Mouse (Mus musculus): ENCODE results near the gene Foxn3.
A peak's percentile ranks its signal among the peaks of the same experiment; 100 is the strongest.

Gene Foxn3

GRCm38 (mm10) chr12:99380124-99380523, 183.3 kb downstream of the Foxn3 start:
- no peak for DNase-seq

DNA sequence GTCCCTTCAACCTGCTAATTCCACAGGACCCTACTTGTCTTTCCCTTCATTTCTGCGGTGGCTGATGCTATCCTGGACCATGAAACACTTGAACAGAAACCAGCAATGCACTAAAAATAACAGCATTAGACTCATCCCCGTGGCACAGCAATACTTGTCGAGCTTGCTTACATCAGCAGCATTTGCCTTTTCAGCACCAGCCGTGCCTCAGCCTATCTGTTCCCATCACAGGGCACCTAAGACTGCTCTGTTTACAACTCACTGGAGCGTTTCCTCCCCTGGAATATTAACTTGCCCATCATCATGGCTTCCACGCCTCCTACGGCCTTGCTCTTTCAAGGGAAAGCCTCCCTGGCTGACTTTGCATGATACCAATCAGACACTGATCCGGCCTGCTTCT, 185.1 kb downstream of the Foxn3 start:
- no peak for DNase-seq

GRCm38 (mm10) chr12:99377705-99378104, 185.7 kb downstream of the Foxn3 start:
- DNase-seq = no peak

- no peak for DNase-seq
These were observed 186.3 kb downstream of the Foxn3 start for GRCm38 (mm10) chr12:99377069-99377468.

DNA sequence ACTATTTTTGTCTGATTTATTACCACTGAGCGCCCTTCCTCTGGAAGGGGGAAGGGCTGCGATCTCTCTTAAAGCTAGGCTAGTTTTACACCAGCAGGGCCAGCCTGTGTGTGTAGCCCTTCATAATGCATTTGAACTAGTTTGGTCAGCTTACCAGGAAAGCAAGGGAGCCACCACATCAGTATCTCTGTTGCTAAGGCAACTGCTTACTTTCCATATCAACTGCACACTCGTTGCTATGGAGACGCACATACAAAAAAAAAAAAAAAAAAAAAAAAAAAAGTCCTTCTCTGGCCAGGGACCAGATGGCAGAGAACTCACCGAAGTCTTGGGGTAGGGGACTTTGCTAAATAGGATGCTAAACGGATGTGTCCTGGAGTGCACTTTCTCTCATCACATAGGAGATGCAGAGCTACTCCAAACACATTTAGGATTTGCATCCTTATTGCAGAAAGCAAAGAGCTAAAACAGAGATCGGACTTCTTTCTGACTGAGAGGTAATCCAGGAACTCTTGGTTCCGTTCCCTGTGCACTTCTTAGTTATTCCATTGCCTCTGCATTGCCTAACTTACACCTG, 187.4 kb downstream of the Foxn3 start:
- no peak for DNase-seq

DNA sequence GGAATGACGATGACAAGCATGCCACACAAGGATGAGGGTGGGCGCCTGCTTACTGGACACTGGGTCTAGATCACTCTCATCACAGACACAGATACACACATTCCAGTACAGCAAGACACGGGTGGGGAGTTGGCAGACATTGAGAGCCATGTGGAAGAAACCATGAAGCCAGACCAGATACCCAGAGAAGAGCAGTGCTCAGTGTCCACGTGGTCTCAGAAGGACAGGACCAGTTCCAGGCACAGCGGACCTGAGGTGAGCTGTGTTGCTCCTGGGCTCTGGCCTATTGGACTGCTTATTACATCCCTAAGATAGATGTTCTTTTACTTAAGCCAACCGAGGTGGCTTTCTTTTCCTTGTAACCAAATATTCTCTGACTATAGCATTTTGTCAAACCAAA, 188.0 kb downstream of the Foxn3 start:
- DNase-seq = no peak

GRCm38 (mm10) chr12:99374099-99374600, 189.2 kb downstream of the Foxn3 start:
- peak; percentile 77 for DNase-seq

DNA sequence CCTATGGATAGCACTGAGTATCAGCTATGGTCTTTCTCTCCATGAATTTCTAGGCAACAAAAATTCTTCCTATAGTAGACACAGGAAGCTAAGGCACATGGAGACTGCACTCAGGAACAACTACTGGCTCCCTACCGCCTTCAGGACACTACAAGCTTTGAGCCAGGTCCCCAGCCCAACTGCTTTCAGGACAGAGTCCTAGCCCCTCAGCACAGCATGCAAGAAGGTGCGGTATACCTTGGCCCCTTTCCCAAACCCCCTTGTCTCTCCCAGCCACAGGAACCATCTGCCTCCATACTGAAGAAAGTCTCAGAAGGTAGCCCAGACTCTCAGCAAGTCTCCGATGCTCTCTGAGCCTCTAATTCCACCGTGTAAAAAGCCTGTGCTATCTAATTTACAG, 189.8 kb downstream of the Foxn3 start:
- DNase-seq = peak; percentile 48

DNA sequence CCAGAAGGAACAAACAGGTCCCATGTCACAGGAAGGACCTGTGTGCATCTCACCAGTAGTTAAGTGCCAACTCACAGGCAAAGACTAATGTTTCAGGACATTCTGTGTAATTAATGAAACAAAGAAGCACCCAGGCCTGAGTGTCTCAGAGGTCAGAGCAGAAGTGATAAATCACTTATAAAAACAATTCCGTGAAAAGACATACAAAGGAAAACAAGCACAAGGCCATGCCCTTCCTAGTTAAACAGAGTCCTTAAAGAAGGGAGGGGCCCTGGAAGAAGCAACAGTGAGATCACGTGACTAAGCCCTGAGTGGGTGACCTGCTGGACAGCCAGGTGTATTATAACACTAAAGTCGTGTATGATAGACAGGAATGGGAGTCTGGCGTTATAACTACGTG, 191.9 kb downstream of the Foxn3 start:
- DNase-seq = no peak

DNA sequence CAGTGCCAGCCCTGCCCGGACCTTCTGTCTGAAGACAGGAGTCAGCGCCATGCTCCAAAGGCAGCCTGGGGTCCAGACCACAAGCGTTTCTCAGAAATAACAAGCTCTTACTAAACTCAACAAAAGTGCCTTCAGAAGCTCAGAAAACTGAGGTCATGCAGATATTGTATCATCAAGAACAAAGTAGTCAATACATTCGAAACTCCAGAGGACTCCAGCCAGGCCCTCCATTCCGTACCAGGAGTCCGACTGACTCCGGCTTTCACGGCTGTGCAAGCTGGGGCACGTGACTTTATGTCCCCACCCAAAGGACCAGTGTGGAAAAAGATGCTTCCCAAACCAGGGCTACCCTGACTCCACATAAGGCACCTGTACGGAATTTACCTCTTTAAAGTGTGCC, 195.1 kb downstream of the Foxn3 start:
- DNase-seq = no peak

DNA sequence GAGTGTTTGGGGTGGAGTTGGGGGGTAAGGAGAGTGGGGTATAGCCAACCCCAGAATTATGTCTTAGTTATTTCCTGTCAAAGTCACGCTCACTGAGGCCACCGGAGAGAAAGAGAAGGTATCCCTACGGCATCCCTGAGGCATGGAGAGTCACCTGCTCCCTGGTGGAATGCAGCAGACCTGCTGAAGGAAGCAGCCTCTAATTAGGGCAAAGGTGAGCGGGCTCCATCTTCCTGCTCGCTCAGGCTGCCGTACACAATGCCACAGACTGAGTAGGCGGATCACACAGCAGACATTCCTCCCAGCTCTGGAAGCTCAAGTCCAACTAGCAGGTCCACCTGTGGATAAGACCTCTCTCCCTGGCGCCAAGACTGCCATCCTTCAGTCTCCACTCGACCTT, 197.4 kb downstream of the Foxn3 start:
- no peak for DNase-seq

DNA sequence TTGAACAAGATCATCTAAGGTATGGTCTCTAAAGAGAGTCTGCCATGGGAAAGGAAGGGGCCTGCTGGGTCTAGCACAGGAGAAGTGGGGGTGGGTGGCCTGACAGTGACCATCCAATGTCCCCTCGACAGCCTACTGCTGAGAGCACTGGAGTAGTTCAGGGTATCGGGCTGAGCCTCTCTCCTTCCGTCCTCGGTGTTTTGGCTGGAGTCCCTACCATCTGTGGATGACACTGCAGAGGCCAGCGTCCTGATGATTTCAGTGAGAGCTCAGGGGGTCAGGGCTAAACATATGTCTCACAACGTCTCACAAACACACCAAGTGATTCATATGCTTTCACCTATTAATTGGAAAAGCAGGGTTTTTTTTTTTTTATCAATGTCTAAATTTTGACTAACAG, 199.2 kb downstream of the Foxn3 start:
- peak; percentile 91 for DNase-seq

DNA sequence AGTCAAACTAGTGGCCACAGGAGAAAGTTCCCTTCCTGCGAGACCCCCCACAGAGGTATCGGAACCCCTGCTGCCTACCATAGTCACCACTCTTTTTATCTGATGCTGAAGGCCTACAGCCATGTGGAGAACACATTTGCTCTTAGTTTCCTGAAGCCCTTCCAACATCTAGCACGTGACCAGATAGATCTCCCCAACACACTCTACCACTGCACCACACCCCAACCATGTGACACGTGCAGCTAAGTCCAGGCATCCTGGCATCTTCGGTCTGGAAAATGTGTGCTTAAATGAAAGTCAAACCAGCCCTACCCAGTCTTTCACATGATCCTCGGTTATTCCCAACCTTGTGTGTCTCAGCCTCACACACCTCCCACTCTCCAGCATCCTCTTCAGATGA, 200.4 kb downstream of the Foxn3 start:
- no peak for DNase-seq

GRCm38 (mm10) chr12:99361752-99362132, 201.6 kb downstream of the Foxn3 start:
- DNase-seq = no peak

DNA sequence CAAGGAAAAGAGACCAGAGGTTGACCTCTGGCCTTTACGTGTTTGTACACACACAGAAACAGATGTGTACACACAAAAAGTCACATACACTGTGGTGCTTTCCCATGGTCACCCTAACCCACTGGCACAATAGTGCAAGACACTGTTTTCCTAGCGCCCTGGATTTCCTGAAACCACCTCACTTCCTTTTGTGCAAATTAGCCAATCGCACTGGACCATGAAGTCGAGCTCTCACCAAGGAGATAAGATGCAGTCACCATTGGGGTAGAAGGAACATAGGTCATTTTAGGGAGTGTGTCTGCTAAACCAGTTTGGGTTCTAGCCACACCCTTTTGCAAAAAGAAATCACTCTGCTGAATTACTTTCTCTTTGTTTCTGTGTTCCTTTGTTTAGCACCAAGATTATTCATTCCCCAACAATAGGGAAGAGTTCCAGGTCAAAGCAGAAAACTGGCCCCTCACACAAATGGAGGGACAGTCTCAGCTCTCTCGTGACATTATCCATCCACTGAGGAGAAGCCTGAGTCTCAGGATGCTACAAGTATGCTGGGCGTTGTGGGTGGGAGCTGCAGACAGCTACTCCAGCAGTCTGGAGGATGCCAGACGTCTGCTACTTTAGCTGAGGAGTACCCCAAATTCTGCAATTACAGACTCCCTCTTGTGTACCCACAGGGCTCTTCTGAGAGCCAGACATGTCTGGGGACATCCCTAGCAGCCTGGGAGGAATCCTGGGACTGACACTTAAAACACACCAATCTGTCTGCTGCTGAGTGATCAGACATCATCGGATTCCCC, 202.2 kb downstream of the Foxn3 start:
- DNase-seq = no peak

DNA sequence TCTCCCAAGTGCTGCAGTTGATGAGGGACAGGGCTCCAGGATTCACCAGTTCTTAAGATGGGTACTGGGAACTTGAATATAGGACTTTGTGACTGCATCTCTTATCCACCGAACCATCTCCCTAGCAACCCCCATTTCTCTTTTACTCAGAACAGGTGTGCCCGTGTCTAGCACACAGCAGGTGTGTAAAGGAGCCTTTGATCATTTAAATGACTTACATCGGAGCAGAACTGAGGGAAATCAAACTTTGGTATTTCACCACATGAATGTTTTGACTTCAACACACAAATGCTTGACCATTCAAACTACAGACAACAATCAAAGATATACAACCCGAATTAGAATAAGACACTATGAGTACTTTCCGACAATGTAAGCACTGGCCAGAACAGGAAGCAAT, 204.7 kb downstream of the Foxn3 start:
- DNase-seq = no peak

DNA sequence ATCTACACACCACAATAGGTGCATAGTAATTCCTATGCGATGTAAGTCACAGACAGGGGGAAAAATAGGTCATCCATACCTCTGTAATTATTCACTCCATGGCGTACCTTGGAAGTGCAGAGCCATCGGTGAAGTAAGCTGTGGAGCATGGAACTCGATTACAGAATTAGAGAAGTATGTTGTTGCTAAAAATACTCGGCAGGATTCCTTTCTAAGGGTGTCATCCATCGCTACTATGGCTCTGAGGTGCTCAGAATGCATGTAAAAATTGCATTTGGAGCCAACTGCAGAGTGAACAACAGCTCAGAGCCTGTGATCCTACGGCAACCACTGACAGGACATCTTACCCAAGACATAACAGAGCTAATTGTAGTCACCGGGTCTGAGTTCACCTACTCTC, 206.7 kb downstream of the Foxn3 start:
- DNase-seq = no peak

GRCm38 (mm10) chr12:99353692-99354091, 209.7 kb downstream of the Foxn3 start:
- no peak for DNase-seq

GRCm38 (mm10) chr12:99352583-99352982, 210.8 kb downstream of the Foxn3 start:
- no peak for DNase-seq

DNA sequence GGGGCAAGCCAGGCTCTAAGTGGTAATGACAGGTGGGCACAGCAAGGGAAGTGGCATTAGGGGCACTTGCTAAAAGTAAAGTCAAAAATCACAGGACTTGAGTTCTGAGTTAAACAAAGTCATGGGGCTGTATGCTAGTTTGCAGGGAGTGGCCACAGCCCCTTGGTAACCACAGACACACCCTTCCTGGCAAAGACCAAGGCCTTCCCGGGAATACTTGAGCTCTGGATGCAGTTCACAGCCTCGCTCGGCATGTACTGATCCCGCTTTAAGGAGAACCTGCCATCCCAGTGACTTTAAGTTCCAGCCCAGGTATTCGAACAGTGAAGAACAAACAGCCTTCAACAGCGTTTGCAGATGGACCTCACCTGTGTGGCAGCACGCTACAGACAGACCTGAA, 211.2 kb downstream of the Foxn3 start:
- no peak for DNase-seq

GRCm38 (mm10) chr12:99351731-99352130, 211.7 kb downstream of the Foxn3 start:
- no peak for DNase-seq

- DNase-seq = no peak
These were observed 213.8 kb downstream of the Foxn3 start for GRCm38 (mm10) chr12:99349650-99349997.

- no peak for DNase-seq
These were observed 214.3 kb downstream of the Foxn3 start for GRCm38 (mm10) chr12:99348940-99349649.

- DNase-seq = no peak
These were observed 215.9 kb downstream of the Foxn3 start for GRCm38 (mm10) chr12:99347512-99347911.

Measured in cerebellum, adult 11-12 months (tissue).